Mouse (Mus musculus): ENCODE measurements around the gene Esrra. TPM values are rescaled to one million over a fixed set of nuclear protein-coding genes. Genes with fewer than 3 reads are reported as not detected.
A peak's percentile ranks its signal among the peaks of the same experiment; 100 is the strongest.

The Esrra gene
- polyA plus RNA-seq, 1 experiment from 2014 or later: 11.4 TPM

DNA sequence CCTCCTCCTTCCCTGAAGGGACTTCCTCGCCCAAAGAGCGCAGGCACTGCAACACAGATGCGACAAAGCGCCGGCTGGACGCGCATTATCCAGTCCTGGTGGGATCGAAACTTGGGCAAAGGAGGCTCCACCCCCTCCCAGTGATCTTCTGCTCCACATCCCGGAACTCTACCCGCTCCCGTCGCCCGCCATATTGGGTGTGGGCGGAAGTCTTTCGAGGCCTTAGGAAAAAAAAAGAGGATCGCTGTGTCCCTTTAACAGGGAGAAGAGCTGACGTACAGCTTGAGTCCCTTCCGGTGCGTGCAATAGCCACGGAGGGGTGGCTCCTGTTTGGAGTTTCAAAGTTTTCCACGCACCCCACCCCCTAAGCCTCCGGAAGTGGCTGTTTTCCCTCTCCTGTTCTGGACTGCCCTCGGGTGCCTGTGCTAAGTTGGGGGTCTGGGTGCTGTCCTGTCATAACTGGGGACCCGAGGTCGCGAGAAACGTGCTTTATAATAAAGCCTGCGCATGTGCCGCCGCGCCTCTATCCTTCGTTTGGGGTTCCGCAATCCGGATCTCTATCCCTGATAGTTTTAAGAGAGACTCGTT, 29.9 kb upstream of the Esrra start:
- Histone ChIP-seq H3K4me3 (replicated peaks) (peak overlapping the region; percentile 60), H3K4me1 (peaks cover 18% of the 10 kb centered on the region), H3K27me3 (no peaks in the 10 kb centered on the region), H3K9me3 (no peaks in the 10 kb centered on the region), H3K4me2 (peak overlapping the region; percentile 98), H3K36me3 (replicated peaks) (peaks cover 22% of the 10 kb centered on the region), H3K27ac (peak overlapping the region; percentile 98), H3K9ac (peak overlapping the region; percentile 77)
- WGBS: under 1% methylated on average over 35 of the region's 35 CpGs
- peak; percentile 82 for ATAC-seq (ENCODE audit: low FRiP score)

GRCm38 (mm10) chr19:6950613-6951153, 29.1 kb upstream of the Esrra start:
- Histone ChIP-seq H3K4me3 (replicated peaks) (peak overlapping the region; percentile 60), H3K4me2 (peak overlapping the region; percentile 98), H3K4me1 (peaks cover 18% of the 10 kb centered on the region), H3K9me3 (no peaks in the 10 kb centered on the region), H3K27me3 (no peaks in the 10 kb centered on the region), H3K27ac (peak overlapping the region; percentile 98), H3K36me3 (replicated peaks) (peaks cover 21% of the 10 kb centered on the region), H3K9ac (peak overlapping the region; percentile 77)
- ATAC-seq (ENCODE audit: low FRiP score): peak; percentile 68
- 0% methylated on average over 28 of the region's 28 CpGs for WGBS

GRCm38 (mm10) chr19:6949951-6950350, 28.3 kb upstream of the Esrra start:
- WGBS: 56% methylated on average over 5 of the region's 5 CpGs
- H3K27me3 ChIP-seq: no peaks in the 10 kb centered on the region

GRCm38 (mm10) chr19:6949532-6949931, 27.9 kb upstream of the Esrra start:
- Histone ChIP-seq H3K4me2 (0 out of 2 replicates have a peak overlapping the region, but pooled peaks have one; percentile 98), H3K27me3 (no peaks in the 10 kb centered on the region), H3K4me1 (peaks cover 18% of the 10 kb centered on the region), H3K4me3 (replicated peaks) (0 out of 2 replicates have a peak overlapping the region, but pooled peaks have one; percentile 60), H3K27ac (no peak overlapping the region), H3K9ac (no peak overlapping the region), H3K36me3 (replicated peaks) (0 out of 2 replicates have a peak, but pooled peaks cover 16% of the 10 kb centered on the region), H3K9me3 (no peaks in the 10 kb centered on the region)
- 88% methylated on average over 5 of the region's 5 CpGs for WGBS
- no peak for ATAC-seq (ENCODE audit: low FRiP score)

More at GRCm38 (mm10) chr19:6949951-6950350, 28.3 kb upstream of the Esrra start:
- Histone ChIP-seq H3K36me3 (replicated peaks) (peaks cover 19% of the 10 kb centered on the region), H3K9me3 (no peaks in the 10 kb centered on the region), H3K4me3 (replicated peaks) (peak overlapping the region; percentile 60), H3K4me1 (peaks cover 18% of the 10 kb centered on the region), H3K27ac (peak overlapping the region; percentile 98; the same call in 1 of the 2 replicates), H3K4me2 (peak overlapping the region; percentile 98), H3K9ac (peak overlapping the region; percentile 77)
- ATAC-seq (ENCODE audit: low FRiP score): no peak

GRCm38 (mm10) chr19:6948186-6948585, 26.6 kb upstream of the Esrra start:
- H3K4me3 ChIP-seq (replicated peaks): no peak overlapping the region
- H3K27ac ChIP-seq: no peak overlapping the region
- no peaks in the 10 kb centered on the region for H3K9me3 ChIP-seq
- no peaks in the 10 kb centered on the region for H3K27me3 ChIP-seq
- ATAC-seq (ENCODE audit: low FRiP score): no peak
- peaks cover 18% of the 10 kb centered on the region for H3K4me1 ChIP-seq
- H3K36me3 ChIP-seq (replicated peaks): 0 out of 2 replicates have a peak, but pooled peaks cover 11% of the 10 kb centered on the region
- H3K9ac ChIP-seq: no peak overlapping the region
- WGBS: 82% methylated on average over 4 of the region's 4 CpGs
- H3K4me2 ChIP-seq: no peak overlapping the region

DNA sequence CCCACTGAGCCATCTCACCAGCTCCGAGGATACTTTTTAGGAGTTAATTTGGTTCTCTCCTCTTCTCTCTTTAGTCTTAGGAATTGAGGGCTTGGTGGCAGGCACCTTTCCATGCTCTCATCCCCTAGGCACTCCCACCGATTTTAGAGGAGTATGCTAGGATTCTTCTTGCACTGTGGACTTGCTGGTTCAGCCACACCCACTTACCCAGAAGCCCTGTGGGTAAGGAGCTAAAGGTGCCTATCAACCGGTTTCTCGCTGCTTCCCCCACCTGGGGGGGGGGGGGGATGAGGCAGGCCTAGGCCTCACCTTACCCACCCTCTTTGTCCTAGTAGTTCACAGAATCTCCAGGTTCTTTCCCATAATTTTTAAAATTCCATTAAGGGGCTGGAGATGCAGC, 26.1 kb upstream of the Esrra start:
- WGBS: 69% methylated on average over 4 of the region's 4 CpGs
- Histone ChIP-seq H3K36me3 (replicated peaks) (0 out of 2 replicates have a peak, but pooled peaks cover 11% of the 10 kb centered on the region), H3K9me3 (no peaks in the 10 kb centered on the region), H3K9ac (no peak overlapping the region), H3K4me3 (replicated peaks) (no peak overlapping the region), H3K4me1 (peaks cover 19% of the 10 kb centered on the region), H3K27me3 (no peaks in the 10 kb centered on the region), H3K27ac (no peak overlapping the region), H3K4me2 (no peak overlapping the region)
- ATAC-seq (ENCODE audit: low FRiP score): no peak

GRCm38 (mm10) chr19:6943709-6944108, 22.1 kb upstream of the Esrra start:
- WGBS: 95% methylated on average over 6 of the region's 6 CpGs
- Histone ChIP-seq H3K4me1 (peaks cover 32% of the 10 kb centered on the region), H3K9ac (no peak overlapping the region), H3K27me3 (no peaks in the 10 kb centered on the region), H3K27ac (no peak overlapping the region), H3K4me2 (no peak overlapping the region), H3K9me3 (no peaks in the 10 kb centered on the region), H3K36me3 (replicated peaks) (0 out of 2 replicates have a peak, but pooled peaks cover 11% of the 10 kb centered on the region), H3K4me3 (replicated peaks) (no peak overlapping the region)
- ATAC-seq (ENCODE audit: low FRiP score): no peak

- Histone ChIP-seq H3K27ac (peak overlapping the region; percentile 95), H3K27me3 (no peaks in the 10 kb centered on the region), H3K4me1 (peaks cover 32% of the 10 kb centered on the region), H3K36me3 (replicated peaks) (0 out of 2 replicates have a peak, but pooled peaks cover 11% of the 10 kb centered on the region), H3K4me2 (peak overlapping the region; percentile 99), H3K9me3 (no peaks in the 10 kb centered on the region), H3K9ac (peak overlapping the region; percentile 91), H3K4me3 (replicated peaks) (peak overlapping the region; percentile 83)
- 24% methylated on average over 5 of the region's 5 CpGs for WGBS
- ATAC-seq (ENCODE audit: low FRiP score): peak; percentile 1; the same call in 1 of the 2 replicates
Observed at GRCm38 (mm10) chr19:6942764-6943163, 21.2 kb upstream of the Esrra start.

DNA sequence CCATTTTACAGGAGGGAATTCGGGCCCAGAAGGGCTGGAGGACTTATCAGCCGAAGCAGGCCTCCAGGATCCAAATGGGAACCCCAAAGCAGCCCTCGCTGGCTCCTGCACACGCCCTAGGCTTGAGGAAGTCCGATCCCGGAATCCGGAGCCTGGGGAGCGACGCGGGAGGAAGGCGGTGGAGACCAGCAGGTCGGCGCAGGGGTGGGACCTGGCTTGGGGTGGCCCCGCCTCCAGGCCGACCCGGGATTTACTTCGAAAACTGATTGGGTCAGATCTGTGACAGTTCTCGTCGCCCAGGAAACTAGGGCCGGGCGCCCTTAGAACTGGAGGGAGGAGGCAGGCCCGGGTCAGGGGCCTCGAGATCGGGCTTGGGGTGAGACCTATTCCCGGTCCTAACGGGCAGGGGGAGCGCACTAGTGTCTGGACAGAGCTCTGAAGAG, 20.7 kb upstream of the Esrra start, which contains the start of gene Gpr137:
Gene Gpr137, minus strand, starts transcription at position 232 of the 443 bp plus-strand sequence.
- peak within 1 kb of the TSS; percentile 83 for H3K4me3 ChIP-seq (replicated peaks)
- 0 out of 2 replicates have a peak, but pooled peaks cover 11% of the 10 kb centered on the region for H3K36me3 ChIP-seq (replicated peaks)
- no peaks in the 10 kb centered on the region for H3K9me3 ChIP-seq
- H3K9ac ChIP-seq: peak within 1 kb of the TSS; percentile 91
- ATAC-seq (ENCODE audit: low FRiP score): peak; percentile 85
- peak within 1 kb of the TSS; percentile 99 for H3K4me2 ChIP-seq
- H3K27ac ChIP-seq: peak within 1 kb of the TSS; percentile 95
- WGBS: under 1% methylated on average over 27 of the region's 27 CpGs
- H3K27me3 ChIP-seq: no peaks in the 10 kb centered on the region
- peaks cover 32% of the 10 kb centered on the region for H3K4me1 ChIP-seq

GRCm38 (mm10) chr19:6941372-6942248, 20.0 kb upstream of the Esrra start, which contains the start of gene Bad:
Gene Bad (plus strand): TSS chr19:6941861.
- Histone ChIP-seq H3K9ac (peak within 1 kb of the TSS; percentile 91), H3K4me3 (replicated peaks) (peak within 1 kb of the TSS; percentile 83), H3K36me3 (replicated peaks) (0 out of 2 replicates have a peak, but pooled peaks cover 6% of the 10 kb centered on the region), H3K9me3 (no peaks in the 10 kb centered on the region), H3K27me3 (no peaks in the 10 kb centered on the region), H3K27ac (peak within 1 kb of the TSS; percentile 95), H3K4me2 (peak within 1 kb of the TSS; percentile 99), H3K4me1 (peaks cover 32% of the 10 kb centered on the region)
- ATAC-seq (ENCODE audit: low FRiP score): peak; percentile 87
- under 1% methylated on average over 83 of the region's 83 CpGs for WGBS

DNA sequence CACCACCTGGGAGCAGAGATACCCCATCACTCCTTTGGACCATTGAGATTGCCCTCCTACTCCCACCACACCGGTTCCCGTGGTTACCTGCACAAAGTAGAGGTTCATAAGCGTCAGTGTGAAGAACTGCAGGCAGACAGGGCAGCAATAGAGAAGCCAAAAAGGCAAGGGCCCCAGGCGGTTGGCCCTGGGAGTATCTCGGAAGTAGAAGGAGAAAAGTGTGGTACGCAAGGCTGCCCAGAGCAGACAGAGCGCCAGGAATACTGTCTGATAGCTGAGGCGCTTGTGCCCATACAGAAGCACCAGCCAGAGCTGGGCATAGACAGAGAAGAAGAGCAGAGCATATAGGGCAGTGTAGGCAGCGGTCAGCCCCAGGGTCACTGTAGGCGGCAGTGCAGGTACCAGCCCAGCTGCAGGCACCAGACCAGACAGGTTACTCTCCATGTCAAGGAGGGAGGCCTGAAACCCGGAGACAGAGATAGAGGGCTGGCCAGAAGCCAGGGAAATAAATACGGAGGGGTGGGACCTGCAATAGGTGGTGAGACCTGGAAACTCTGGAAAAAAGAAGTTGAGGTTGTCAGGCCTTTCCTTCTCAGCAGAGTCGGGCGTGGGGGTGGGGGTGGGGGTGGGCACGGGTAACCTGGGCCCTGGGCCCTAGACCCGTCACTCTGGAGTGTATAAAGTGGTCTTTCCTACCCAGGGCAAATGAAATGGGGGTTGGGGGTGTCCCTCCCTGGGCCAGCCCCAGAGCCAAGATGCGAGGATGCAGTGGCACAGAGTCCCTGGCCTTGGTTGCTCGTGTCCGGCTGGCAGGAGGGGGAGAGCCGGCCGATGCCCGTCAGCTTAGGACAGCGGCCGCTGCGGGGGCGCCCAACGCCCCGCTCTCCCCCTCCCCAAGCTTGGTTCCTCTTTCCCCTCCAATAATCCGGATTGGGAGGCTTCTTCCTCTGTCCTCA, 19.1 kb upstream of the Esrra start:
- Histone ChIP-seq H3K4me1 (peaks cover 32% of the 10 kb centered on the region), H3K27me3 (peaks cover 8% of the 10 kb centered on the region), H3K9me3 (no peaks in the 10 kb centered on the region), H3K27ac (peak overlapping the region; percentile 95; the same call in 1 of the 2 replicates), H3K4me3 (replicated peaks) (peak overlapping the region; percentile 83), H3K9ac (peak overlapping the region; percentile 91), H3K4me2 (peak overlapping the region; percentile 99), H3K36me3 (replicated peaks) (0 out of 2 replicates have a peak, but pooled peaks cover 6% of the 10 kb centered on the region)
- peak; percentile 4 for ATAC-seq (ENCODE audit: low FRiP score)
- 20% methylated on average over 29 of the region's 29 CpGs for WGBS

Measured in forebrain, embryonic 12.5 days (tissue).